Mouse (Mus musculus) liver, adult 2 months (tissue): ENCODE data around the gene Kansl1.

Source experiments
- CTCF ChIP-seq: fragments of 200-500 bp; IDR thresholded peaks from 2 replicates; pipeline ENCODE4 v1.5.1; 2011; ENCODE audit warnings: low read depth, low read length, control low read depth
- POLR2A ChIP-seq: fragments of 200-500 bp; IDR thresholded peaks from 2 replicates; pipeline ENCODE4 v1.6.1; 2011; ENCODE audit warnings: low read length, control low read depth; ENCODE audit not compliant: insufficient read depth; ENCODE audit errors: extremely low read depth

- TF ChIP-seq CTCF: no peak
- no peak for TF ChIP-seq POLR2A
Observed at GRCm38 (mm10) chr11:104436394-104436954, 32.2 kb downstream of the Kansl1 start.
